Mouse (Mus musculus): ENCODE measurements around the gene Dbn1.
"Not testable (repeated sequence)": the region's sequence is repeated elsewhere in the genome, so short reads cannot be mapped to it uniquely, and the experiment has no call there.

The Dbn1 gene

GRCm38 (mm10) chr13:55451296-55451695 is 36.6 kb downstream of the Dbn1 start:
- DNase-seq (ENCODE audit: extremely low read depth, low read depth), result no peak

GRCm38 (mm10) chr13:55450511-55450980 is 37.4 kb downstream of the Dbn1 start:
- no peak for DNase-seq (ENCODE audit: extremely low read depth, low read depth)

- no peak for DNase-seq (ENCODE audit: extremely low read depth, low read depth)
These were observed 38.1 kb downstream of the Dbn1 start for GRCm38 (mm10) chr13:55449679-55450441.

GRCm38 (mm10) chr13:55449205-55449604 is 38.7 kb downstream of the Dbn1 start:
- no peak for DNase-seq (ENCODE audit: extremely low read depth, low read depth)

GRCm38 (mm10) chr13:55448131-55448530 is 39.8 kb downstream of the Dbn1 start:
- no peak for DNase-seq (ENCODE audit: extremely low read depth, low read depth)

- peak; percentile 64 for DNase-seq (ENCODE audit: extremely low read depth, low read depth)
These were observed 40.4 kb downstream of the Dbn1 start for GRCm38 (mm10) chr13:55447543-55447943.

- DNase-seq (ENCODE audit: extremely low read depth, low read depth), result peak; percentile 57
These were observed 41.3 kb downstream of the Dbn1 start for GRCm38 (mm10) chr13:55446483-55447105.

GRCm38 (mm10) chr13:55445361-55446091 is 42.4 kb downstream of the Dbn1 start:
- DNase-seq (ENCODE audit: extremely low read depth, low read depth), result peak; percentile 56

- DNase-seq (ENCODE audit: extremely low read depth, low read depth), result peak; percentile 98
These were observed 43.0 kb downstream of the Dbn1 start, which contains the start of gene Grk6 for GRCm38 (mm10) chr13:55444937-55445315. Gene Grk6, plus strand, starts transcription at chr13:55445072.

GRCm38 (mm10) chr13:55444286-55444936 is 43.5 kb downstream of the Dbn1 start:
- DNase-seq (ENCODE audit: extremely low read depth, low read depth), result peak; percentile 72

GRCm38 (mm10) chr13:55443799-55444285 is 44.1 kb downstream of the Dbn1 start:
- no peak for DNase-seq (ENCODE audit: extremely low read depth, low read depth)

GRCm38 (mm10) chr13:55437111-55437629 is 50.7 kb downstream of the Dbn1 start:
- not testable (repeated sequence) for DNase-seq (ENCODE audit: extremely low read depth, low read depth)

GRCm38 (mm10) chr13:55431889-55432685 is 55.8 kb downstream of the Dbn1 start:
- no peak for DNase-seq (ENCODE audit: extremely low read depth, low read depth)

- DNase-seq (ENCODE audit: extremely low read depth, low read depth), result no peak
These were observed 57.3 kb downstream of the Dbn1 start for GRCm38 (mm10) chr13:55430566-55430965.

- no peak for DNase-seq (ENCODE audit: extremely low read depth, low read depth)
These were observed 58.6 kb downstream of the Dbn1 start for GRCm38 (mm10) chr13:55429226-55429888.

- no peak for DNase-seq (ENCODE audit: extremely low read depth, low read depth)
These were observed 61.3 kb downstream of the Dbn1 start, which contains the start of gene F12 for GRCm38 (mm10) chr13:55426613-55427012. Gene F12, minus strand, starts transcription at chr13:55426793.
